Mouse (Mus musculus) CH12.LX (cell line): ENCODE data around the gene Ppara. TPM values are rescaled to one million over a fixed set of nuclear protein-coding genes. Genes with fewer than 3 reads are reported as not detected.

Experiments
- DNase-seq: peaks from one replicate; pipeline ENCODE4 v3.0.0-alpha.2; 2013; ENCODE audit errors: extremely low read depth
- H3K27ac ChIP-seq: 2 replicates; pipeline ENCODE4 v1.5.1; 2012; ENCODE audit warnings: low read depth, mild to moderate bottlenecking, control low read depth, moderate library complexity; ENCODE audit not compliant: insufficient read depth
- H3K27me3 ChIP-seq: replicated peaks from 2 replicates; pipeline ENCODE3; 2012; ENCODE audit warnings: inconsistent platforms
- H3K36me3 ChIP-seq, 2 experiments: replicated peaks in 1 of 2; 2 replicates each; pipeline versions ENCODE3 to v1.6.1; 2012; ENCODE audit warnings: inconsistent platforms in 1 of 2, low read length in 1 of 2, mild to moderate bottlenecking in 1 of 2, mixed read lengths in 1 of 2, moderate library complexity in 1 of 2; ENCODE audit not compliant: control insufficient read depth in 1 of 2, insufficient read depth in 1 of 2
- H3K4me1 ChIP-seq, 2 experiments: 2 replicates each; pipeline ENCODE4 v1.6.1; 2012; ENCODE audit warnings: inconsistent platforms in 1 of 2, moderate library complexity in 1 of 2; ENCODE audit not compliant: insufficient read depth in 2 of 2, control insufficient read depth in 1 of 2
- H3K4me2 ChIP-seq: 2 replicates; pipeline ENCODE4 v1.6.1; 2012; ENCODE audit warnings: low read depth, mild to moderate bottlenecking, control low read depth; ENCODE audit not compliant: poor library complexity, insufficient read depth, severe bottlenecking
- H3K4me3 ChIP-seq, 3 experiments: fragments of 150-350 bp in 1 of 3; sonication (generic) in 1 of 3; replicated peaks in 1 of 3; 2 replicates each; pipeline versions ENCODE3 to v1.5.1; 2011 to 2012; ENCODE audit warnings: low read depth in 2 of 3, low read length in 2 of 3, mild to moderate bottlenecking in 2 of 3, moderate library complexity in 2 of 3, control low read depth in 1 of 3, improper control_type of control experiment in 1 of 3, inconsistent platforms in 1 of 3, mixed read lengths in 1 of 3; ENCODE audit not compliant: poor library complexity in 1 of 3
- H3K79me2 ChIP-seq: replicated peaks from 2 replicates; pipeline ENCODE4 v1.6.1; 2012; ENCODE audit warnings: mild to moderate bottlenecking, moderate library complexity; ENCODE audit not compliant: control insufficient read depth, poor library complexity, insufficient read depth, severe bottlenecking; ENCODE audit errors: extremely low read depth
- H3K9ac ChIP-seq: 2 replicates; pipeline ENCODE4 v1.6.1; 2012; ENCODE audit warnings: low read depth, mild to moderate bottlenecking, control low read depth, moderate library complexity; ENCODE audit not compliant: insufficient read depth
- H3K9me3 ChIP-seq: replicated peaks from 2 replicates; pipeline ENCODE3; 2012; ENCODE audit warnings: low read length, inconsistent platforms, mixed read lengths
- CHD1 ChIP-seq: IDR thresholded peaks from 2 replicates; pipeline ENCODE4 v1.6.1; 2012; ENCODE audit warnings: low read depth, low read length, improper control_type of control experiment, inconsistent platforms
- CHD2 ChIP-seq: IDR thresholded peaks from 2 replicates; pipeline ENCODE4 v1.6.1; 2011; ENCODE audit warnings: low read length, improper control_type of control experiment
- E2F4 ChIP-seq: IDR thresholded peaks from 2 replicates; pipeline ENCODE4 v1.6.1; 2011; ENCODE audit warnings: low read depth, low read length, improper control_type of control experiment; ENCODE audit not compliant: insufficient replicate concordance
- ELF1 ChIP-seq: IDR thresholded peaks from 2 replicates; pipeline ENCODE4 v1.6.1; 2014; ENCODE audit warnings: low read depth, mild to moderate bottlenecking, inconsistent platforms, low read length, improper control_type of control experiment
- EP300 ChIP-seq: IDR thresholded peaks from 2 replicates; pipeline ENCODE4 v1.6.1; 2011; ENCODE audit warnings: low read length, improper control_type of control experiment
- ETS1 ChIP-seq: conservative IDR thresholded peaks from 2 replicates; pipeline ENCODE4 v1.6.1; 2012; ENCODE audit warnings: low read depth, mild to moderate bottlenecking, inconsistent platforms, low read length, improper control_type of control experiment, moderate library complexity
- GABPA ChIP-seq: IDR thresholded peaks from 2 replicates; pipeline ENCODE4 v1.6.1; 2012; ENCODE audit warnings: low read depth, low read length, improper control_type of control experiment, inconsistent platforms; ENCODE audit not compliant: insufficient replicate concordance
- HCFC1 ChIP-seq: IDR thresholded peaks from 2 replicates; pipeline ENCODE4 v1.6.1; 2012; ENCODE audit warnings: low read depth, mild to moderate bottlenecking, inconsistent platforms, low read length, improper control_type of control experiment
- JUN ChIP-seq: IDR thresholded peaks from 2 replicates; pipeline ENCODE4 v1.6.1; 2011; ENCODE audit warnings: low read depth, mild to moderate bottlenecking, low read length, improper control_type of control experiment, moderate library complexity; ENCODE audit not compliant: insufficient read depth
- JUND ChIP-seq: conservative IDR thresholded peaks from 2 replicates; pipeline ENCODE4 v1.6.1; 2011; ENCODE audit warnings: low read depth, low read length, improper control_type of control experiment
- MAFK ChIP-seq: IDR thresholded peaks from 2 replicates; pipeline ENCODE4 v1.6.1; 2011; ENCODE audit warnings: low read length, improper control_type of control experiment; ENCODE audit not compliant: insufficient replicate concordance
- MAZ ChIP-seq: IDR thresholded peaks from 2 replicates; pipeline ENCODE4 v1.6.1; 2012; ENCODE audit warnings: low read depth, mild to moderate bottlenecking, inconsistent platforms, low read length, improper control_type of control experiment, moderate library complexity
- MXI1 ChIP-seq: IDR thresholded peaks from 2 replicates; pipeline ENCODE4 v1.6.1; 2011; ENCODE audit warnings: mild to moderate bottlenecking, low read depth, low read length, improper control_type of control experiment
- RAD21 ChIP-seq: IDR thresholded peaks from 2 replicates; pipeline ENCODE4 v1.6.1; 2011; ENCODE audit warnings: low read depth, mild to moderate bottlenecking, low read length, improper control_type of control experiment, moderate library complexity
- RCOR1 ChIP-seq: conservative IDR thresholded peaks from 2 replicates; pipeline ENCODE4 v1.6.1; 2012; ENCODE audit warnings: low read depth, mild to moderate bottlenecking, inconsistent platforms, low read length, improper control_type of control experiment
- SMC3 ChIP-seq: IDR thresholded peaks from 2 replicates; pipeline ENCODE4 v1.6.1; 2011; ENCODE audit warnings: low read depth, low read length, improper control_type of control experiment
- TBP ChIP-seq: conservative IDR thresholded peaks from 2 replicates; pipeline ENCODE4 v1.6.1; 2011; ENCODE audit warnings: low read depth, low read length, improper control_type of control experiment
- UBTF ChIP-seq: IDR thresholded peaks from 2 replicates; pipeline ENCODE4 v1.6.1; 2012; ENCODE audit warnings: low read depth, mild to moderate bottlenecking, inconsistent platforms, low read length, improper control_type of control experiment, moderate library complexity
- USF2 ChIP-seq: conservative IDR thresholded peaks from 2 replicates; pipeline ENCODE4 v1.6.1; 2011; ENCODE audit warnings: low read depth, low read length, improper control_type of control experiment
- ZMIZ1 ChIP-seq: IDR thresholded peaks from 2 replicates; pipeline ENCODE4 v1.6.1; 2012; ENCODE audit warnings: low read depth, mild to moderate bottlenecking, inconsistent platforms, low read length, improper control_type of control experiment
- ZNF384 ChIP-seq: IDR thresholded peaks from 2 replicates; pipeline ENCODE4 v1.6.1; 2012; ENCODE audit warnings: low read depth, low read length, improper control_type of control experiment, inconsistent platforms
- dilution Hi-C: fragments of 300-500 bp; cut with MboI; formaldehyde crosslinking; loops from 2 replicates; pipeline ENCODE4 v1.14.3; 2020; ENCODE audit warnings: low sequenced_read_pairs; ENCODE audit not compliant: extremely low pct_unique_long_range_greater_than_20kb, extremely low pct_ligation_motif_present
- in situ Hi-C: fragments of 300-500 bp; cut with MboI; formaldehyde crosslinking; loops from 3 replicates; pipeline ENCODE4 v1.14.3; 2019; ENCODE audit warnings: low sequenced_read_pairs, low pct_ligation_motif_present, low pct_unique_long_range_greater_than_20kb, mixed read lengths
- polyA plus RNA-seq: library from polyadenylated mRNA; unstranded; fragments of >175 nt; gene quantifications from 2 replicates; pipeline ENCODE4 v1.2.1, GENCODE M21; 2012; ENCODE audit warnings: low read depth; ENCODE audit not compliant: insufficient read length
- total RNA-seq, 2 experiments: library from RNA; depleted of rRNA; stranded (reverse); fragments of 300-350 nt in 1 of 2; fragments of >200 nt in 1 of 2; gene quantifications; 2 replicates each; pipeline ENCODE4 v1.2.3; 2012 to 2014

Gene Ppara
- total and polyA plus RNA-seq, 3 experiments = not detected

DNA sequence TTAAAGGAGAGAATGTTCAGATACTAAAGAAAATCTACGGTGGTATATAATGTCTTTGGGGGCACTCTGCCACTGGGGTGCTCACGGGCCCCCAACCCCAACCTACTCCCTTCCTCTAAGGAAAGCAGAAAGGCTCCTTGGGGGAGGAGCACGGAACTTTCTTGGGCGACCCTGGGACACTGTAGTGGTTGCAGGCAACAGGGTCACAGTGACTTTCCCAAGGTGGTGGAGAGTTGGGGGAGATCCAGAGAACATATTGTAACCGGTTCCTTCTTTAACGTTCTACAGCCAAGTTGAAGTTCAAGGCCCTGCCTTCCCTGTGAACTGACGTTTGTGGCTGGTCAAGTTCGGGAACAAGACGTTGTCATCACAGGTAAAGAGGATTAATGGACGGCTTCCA is 1.7 kb downstream of the Ppara start:
- Histone ChIP-seq H3K27ac (no peak overlapping the region), H3K36me3 (no peaks in the 10 kb centered on the region), H3K9ac (no peak overlapping the region), H3K4me2 (no peak overlapping the region), H3K27me3 (peaks cover 86% of the 10 kb centered on the region), H3K4me3 (no peak overlapping the region), H3K79me2 (no peaks in the 10 kb centered on the region)
- dilution Hi-C loops = no loop called here
- TF ChIP-seq JUN = no peak
- TF ChIP-seq JUND = no peak
- TF ChIP-seq UBTF = no peak
- TF ChIP-seq RCOR1 = no peak
- TF ChIP-seq ZMIZ1 = no peak
- no peak for TF ChIP-seq EP300
- TF ChIP-seq ETS1 = no peak
- no peak for TF ChIP-seq SMC3
- no peak for TF ChIP-seq MAFK
- TF ChIP-seq TBP = no peak
- no peak for TF ChIP-seq GABPA
- TF ChIP-seq ZNF384 = no peak
- no peak for TF ChIP-seq CHD2
- no peak for TF ChIP-seq CHD1
- TF ChIP-seq MXI1 = no peak
- no peak for TF ChIP-seq E2F4
- TF ChIP-seq, all 38 proteins: peak for 0
- in situ Hi-C loops = loop anchor here (25.0 kb wide), 1 partner anchor 301 kb away; the partner anchor contains the start of gene Celsr1
- Histone ChIP-seq H3K9me3 (no peaks in the 10 kb centered on the region), H3K4me1 (peaks cover 8% of the 10 kb centered on the region in 2 experiments; a peak in 2 of 4 replicates)
- DNase-seq = no peak

DNA sequence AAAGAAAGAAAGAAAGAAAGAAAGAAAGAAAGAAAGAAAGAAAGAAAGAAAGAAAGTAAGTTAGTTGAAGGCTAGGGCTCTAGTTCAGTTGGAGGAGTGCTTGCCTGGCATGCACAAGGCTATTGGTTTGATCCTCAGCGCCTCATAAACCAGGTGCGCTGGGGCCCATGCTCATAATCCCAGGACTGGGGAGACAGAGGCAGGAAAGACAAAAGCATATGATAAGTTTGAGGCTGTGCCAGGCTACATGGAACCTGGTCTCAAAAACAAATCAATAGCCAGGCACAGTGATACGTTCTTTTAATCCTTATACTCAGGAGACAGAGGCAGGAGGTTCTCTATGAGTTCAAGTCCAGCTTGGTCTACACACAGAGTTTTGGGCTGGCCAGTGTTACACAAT is 3.6 kb downstream of the Ppara start:
- Histone ChIP-seq H3K4me1 (peaks cover 8% of the 10 kb centered on the region in 2 experiments; a peak in 2 of 4 replicates), H3K4me2 (no peak overlapping the region), H3K9me3 (no peaks in the 10 kb centered on the region), H3K27ac (no peak overlapping the region), H3K9ac (no peak overlapping the region), H3K36me3 (no peaks in the 10 kb centered on the region), H3K4me3 (no peak overlapping the region), H3K27me3 (peaks cover 84% of the 10 kb centered on the region), H3K79me2 (no peaks in the 10 kb centered on the region)
- in situ Hi-C loops = loop anchor here (25.0 kb wide), 1 partner anchor 299 kb away; the partner anchor contains the start of gene Celsr1
- dilution Hi-C loops = no loop called here
- TF ChIP-seq RAD21 (no peak), RCOR1 (no peak), MXI1 (no peak), JUN (no peak), MAFK (no peak), MAZ (no peak), USF2 (no peak), TBP (no peak), HCFC1 (no peak), ELF1 (no peak), GABPA (no peak)
- DNase-seq = no peak
